16 mouse cellular contexts compared by ENCODE assay signal in the genomic region with DNA sequence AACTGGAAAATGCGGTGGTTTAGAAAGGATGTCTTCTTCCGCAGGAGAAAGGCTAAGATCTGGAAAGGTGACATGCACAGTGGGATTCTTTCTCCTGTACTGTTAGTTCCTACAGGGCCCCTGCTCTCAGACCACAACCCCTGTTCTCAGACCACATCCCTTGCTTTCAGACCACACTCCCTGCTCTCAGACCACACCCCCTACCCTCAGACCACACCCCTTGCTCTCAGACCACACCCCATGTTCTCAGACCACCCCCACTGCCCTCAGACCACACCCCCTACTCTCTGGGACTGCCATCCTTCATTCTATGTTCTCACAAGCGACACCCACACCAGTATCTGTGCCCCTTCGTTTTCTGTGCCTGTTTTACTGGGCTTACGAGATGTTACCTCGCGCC.
DNase-seq lines count a peak whose midpoint lies in the region; ATAC-seq and TF ChIP-seq lines count a peak whose summit lies in the region.
"Had no signal": no experiment of that assay in that cellular context is flagged by ENCODE, and none has a peak within 500 bp of the region (broad histone marks: within the 10 kb centered on the region; RNA-seq: fewer than 3 reads in every experiment).

No protein-coding gene starts in this region.

- no peak for TF ChIP-seq EP300 in liver, postnatal 0 days (IDR thresholded peaks at IDR 0.05; ENCODE audit: low read depth)

- TF ChIP-seq CTCF in liver, postnatal 0 days (IDR thresholded peaks at IDR 0.05; ENCODE audit: low read depth), result no peak

- no peak overlapping the region for H3K9ac ChIP-seq in heart, embryonic 16.5 days (ENCODE audit: low read length)
- H3K9ac ChIP-seq in liver, postnatal 0 days (replicated peaks), result no peak overlapping the region
- H3K9ac ChIP-seq in midbrain, embryonic 13.5 days (replicated peaks), result no peak overlapping the region
- H3K9ac ChIP-seq in neural tube, embryonic 15.5 days (replicated peaks), result no peak overlapping the region
- H3K9ac ChIP-seq: heart, embryonic 15.5 days; liver, embryonic 13.5 days; neural tube, embryonic 13.5 days had no signal

- H3K4me2 ChIP-seq in heart, embryonic 16.5 days (ENCODE audit: low read depth, low read length), result no peak overlapping the region
- H3K4me2 ChIP-seq in liver, postnatal 0 days (ENCODE audit: low read depth, low read length), result no peak overlapping the region
- no peak overlapping the region for H3K4me2 ChIP-seq in midbrain, embryonic 13.5 days (replicated peaks)
- no peak overlapping the region for H3K4me2 ChIP-seq in neural tube, embryonic 15.5 days
- H3K4me2 ChIP-seq: heart, embryonic 15.5 days; liver, embryonic 13.5 days; neural tube, embryonic 13.5 days had no signal

- no peaks in the 10 kb centered on the region for H3K4me1 ChIP-seq in heart, embryonic 16.5 days (ENCODE audit: control insufficient read depth, insufficient read depth, low read length)
- H3K4me1 ChIP-seq in liver, postnatal 0 days (ENCODE audit: insufficient read depth), result no peaks in the 10 kb centered on the region
- no peaks in the 10 kb centered on the region for H3K4me1 ChIP-seq in midbrain, embryonic 13.5 days (replicated peaks)
- H3K4me1 ChIP-seq in neural tube, embryonic 15.5 days, result no peaks in the 10 kb centered on the region
- H3K4me1 ChIP-seq: heart, embryonic 15.5 days; neural tube, embryonic 13.5 days had no signal

- no peak overlapping the region for H3K27ac ChIP-seq in heart, embryonic 16.5 days (ENCODE audit: low read length)
- no peak overlapping the region for H3K27ac ChIP-seq in liver, postnatal 0 days (ENCODE audit: low read depth)
- no peak overlapping the region for H3K27ac ChIP-seq in midbrain, embryonic 13.5 days
- H3K27ac ChIP-seq in neural tube, embryonic 15.5 days (replicated peaks), result no peak overlapping the region
- H3K27ac ChIP-seq: heart, embryonic 15.5 days; liver, embryonic 13.5 days; neural tube, embryonic 13.5 days had no signal

- intact Hi-C loops in heart, postnatal 36 days (cut with DNase I), result no loop called here

- no peaks in the 10 kb centered on the region for H3K36me3 ChIP-seq in heart, embryonic 16.5 days (ENCODE audit: control insufficient read depth, insufficient read depth)
- H3K36me3 ChIP-seq in liver, postnatal 0 days (replicated peaks; ENCODE audit: insufficient read depth, low read length), result peaks cover 11% of the 10 kb centered on the region
- no peaks in the 10 kb centered on the region for H3K36me3 ChIP-seq in midbrain, embryonic 13.5 days
- H3K36me3 ChIP-seq in neural tube, embryonic 15.5 days, result no peaks in the 10 kb centered on the region
- H3K36me3 ChIP-seq: heart, embryonic 15.5 days; liver, embryonic 13.5 days; neural tube, embryonic 13.5 days had no signal

- H3K9me3 ChIP-seq in heart, embryonic 16.5 days (replicated peaks; ENCODE audit: control insufficient read depth, low read length), result no peaks in the 10 kb centered on the region
- H3K9me3 ChIP-seq in liver, postnatal 0 days (ENCODE audit: low read length), result no peaks in the 10 kb centered on the region
- H3K9me3 ChIP-seq in midbrain, embryonic 13.5 days, result no peaks in the 10 kb centered on the region
- H3K9me3 ChIP-seq in neural tube, embryonic 15.5 days (replicated peaks), result no peaks in the 10 kb centered on the region
- H3K9me3 ChIP-seq: heart, embryonic 15.5 days; liver, embryonic 13.5 days; neural tube, embryonic 13.5 days had no signal

- no peak for DNase-seq in heart, postnatal 36 days
- DNase-seq in R1 (ENCODE audit: low read depth, low spot score), result peak; percentile 67
- DNase-seq in liver, postnatal 0 days, result peak; percentile 32
- DNase-seq in thymus, postnatal 14 days, result peak; percentile 43
- no peak for DNase-seq in yolk sac, embryonic 10.5 days (ENCODE audit: low spot score)
- DNase-seq: adrenal gland, postnatal 25 days; gastrocnemius, postnatal 36 days; liver, embryonic 13.5 days; retina, postnatal 1 day had no signal

- no peak overlapping the region for H3K4me3 ChIP-seq in heart, embryonic 16.5 days (ENCODE audit: low read length)
- no peak overlapping the region for H3K4me3 ChIP-seq in liver, postnatal 0 days (ENCODE audit: low read depth, low read length)
- no peak overlapping the region for H3K4me3 ChIP-seq in midbrain, embryonic 13.5 days (replicated peaks)
- H3K4me3 ChIP-seq in neural tube, embryonic 15.5 days (replicated peaks), result no peak overlapping the region
- H3K4me3 ChIP-seq: heart, embryonic 15.5 days; liver, embryonic 13.5 days; neural tube, embryonic 13.5 days had no signal

- peak; percentile 68; the same call in 1 of the 2 replicates for ATAC-seq in heart, embryonic 16.5 days (replicated peaks; ENCODE audit: extremely low read depth, insufficient read depth, low FRiP score)
- ATAC-seq in liver, postnatal 0 days, result no peak
- ATAC-seq in midbrain, embryonic 13.5 days, result no peak
- ATAC-seq in neural tube, embryonic 15.5 days (ENCODE audit: low FRiP score), result no peak
- ATAC-seq: hindbrain, embryonic 16.5 days; midbrain, embryonic 16.5 days had no signal

- no peaks in the 10 kb centered on the region for H3K27me3 ChIP-seq in heart, embryonic 16.5 days (ENCODE audit: control insufficient read depth, insufficient read depth, low read length)
- H3K27me3 ChIP-seq in liver, postnatal 0 days (ENCODE audit: insufficient read depth, low read length), result no peaks in the 10 kb centered on the region
- H3K27me3 ChIP-seq in midbrain, embryonic 13.5 days, result no peaks in the 10 kb centered on the region
- no peaks in the 10 kb centered on the region for H3K27me3 ChIP-seq in neural tube, embryonic 15.5 days (replicated peaks)
- H3K27me3 ChIP-seq: heart, embryonic 15.5 days; liver, embryonic 13.5 days; neural tube, embryonic 13.5 days had no signal

- 61% methylated on average over 7 of the region's 7 CpGs for WGBS in heart, embryonic 16.5 days
- WGBS in liver, postnatal 0 days (ENCODE audit: insufficient replicate concordance), result 44% methylated on average over 7 of the region's 7 CpGs
- 69% methylated on average over 7 of the region's 7 CpGs for WGBS in midbrain, embryonic 13.5 days
- WGBS in neural tube, embryonic 15.5 days, result 66% methylated on average over 7 of the region's 7 CpGs

Comparison
In these comparisons a context has a peak if more than half of its experiments do, and no peak if none do; other contexts are left out.
1. DNase-seq: peak in R1 (single experiment), liver, postnatal 0 days (single experiment) and thymus, postnatal 14 days (single experiment); none in heart, postnatal 36 days (0 of 2) and yolk sac, embryonic 10.5 days (single experiment).